Mouse (Mus musculus): ENCODE data around the gene Grasp.

Gene Grasp

GRCm38 (mm10) chr15:101181106-101181466 lies 42.9 kb upstream of the Grasp start:
- Histone ChIP-seq H3K4me3 (replicated peaks; ENCODE audit: low read length) (peak overlapping the region; percentile 56), H3K27me3 (ENCODE audit: insufficient read depth, low read length) (no peaks in the 10 kb centered on the region), H3K4me1 (replicated peaks; ENCODE audit: low read depth, low read length) (peaks cover 78% of the 10 kb centered on the region), H3K9me3 (ENCODE audit: low read length) (no peaks in the 10 kb centered on the region), H3K36me3 (ENCODE audit: insufficient read depth, low read length) (peaks cover 5% of the 10 kb centered on the region; the same call in 1 of the 2 replicates)
- TF ChIP-seq NANOG (IDR thresholded peaks at IDR 0.05; ENCODE audit: borderline replicate concordance, low read length) (peak; percentile 98), CTCF (conservative IDR thresholded peaks at IDR 0.05; ENCODE audit: low read length) (no peak), POU5F1 (IDR thresholded peaks at IDR 0.05; ENCODE audit: borderline replicate concordance, low read length) (no peak)

- Histone ChIP-seq H3K36me3 (ENCODE audit: insufficient read depth, low read length) (peaks cover 5% of the 10 kb centered on the region; the same call in 1 of the 2 replicates), H3K4me3 (replicated peaks; ENCODE audit: low read length) (peak overlapping the region; percentile 56), H3K27me3 (ENCODE audit: insufficient read depth, low read length) (no peaks in the 10 kb centered on the region), H3K4me1 (replicated peaks; ENCODE audit: low read depth, low read length) (peaks cover 74% of the 10 kb centered on the region), H3K9me3 (ENCODE audit: low read length) (no peaks in the 10 kb centered on the region)
- TF ChIP-seq NANOG (IDR thresholded peaks at IDR 0.05; ENCODE audit: borderline replicate concordance, low read length) (no peak), CTCF (conservative IDR thresholded peaks at IDR 0.05; ENCODE audit: low read length) (no peak), POU5F1 (IDR thresholded peaks at IDR 0.05; ENCODE audit: borderline replicate concordance, low read length) (no peak)
Observed at GRCm38 (mm10) chr15:101181500-101181899, 42.5 kb upstream of the Grasp start.

DNA sequence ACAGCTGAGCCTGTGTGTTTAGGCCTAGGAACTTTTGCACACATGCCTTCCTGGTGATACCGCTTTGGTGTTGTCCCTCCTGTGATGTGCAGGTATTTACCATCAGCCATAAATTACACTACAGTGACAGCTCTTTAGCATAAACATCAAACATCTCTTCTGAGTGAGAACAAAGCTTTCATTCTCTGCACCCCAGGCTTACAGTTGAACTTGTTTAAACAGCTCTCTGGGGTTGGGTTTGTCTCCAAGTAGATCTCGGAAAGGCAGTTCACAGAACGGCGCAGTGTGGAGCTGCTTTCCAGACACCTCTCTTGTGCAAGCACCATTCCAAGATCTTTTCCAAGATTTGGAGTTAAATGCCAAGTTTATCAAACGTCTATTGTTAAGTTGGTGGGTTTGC lies 41.3 kb upstream of the Grasp start:
- Histone ChIP-seq H3K9me3 (ENCODE audit: low read length) (no peaks in the 10 kb centered on the region), H3K4me1 (replicated peaks; ENCODE audit: low read depth, low read length) (peaks cover 63% of the 10 kb centered on the region), H3K4me3 (replicated peaks; ENCODE audit: low read length) (no peak overlapping the region), H3K27me3 (ENCODE audit: insufficient read depth, low read length) (no peaks in the 10 kb centered on the region), H3K36me3 (ENCODE audit: insufficient read depth, low read length) (peaks cover 12% of the 10 kb centered on the region; the same call in 1 of the 2 replicates)
- TF ChIP-seq CTCF (conservative IDR thresholded peaks at IDR 0.05; ENCODE audit: low read length) (no peak), POU5F1 (IDR thresholded peaks at IDR 0.05; ENCODE audit: borderline replicate concordance, low read length) (no peak), NANOG (IDR thresholded peaks at IDR 0.05; ENCODE audit: borderline replicate concordance, low read length) (no peak)

- H3K27me3 ChIP-seq (ENCODE audit: insufficient read depth, low read length), result no peaks in the 10 kb centered on the region
- H3K4me1 ChIP-seq (replicated peaks; ENCODE audit: low read depth, low read length), result peaks cover 47% of the 10 kb centered on the region
- H3K9me3 ChIP-seq (ENCODE audit: low read length), result no peaks in the 10 kb centered on the region
- H3K4me3 ChIP-seq (replicated peaks; ENCODE audit: low read length), result no peak overlapping the region
- H3K36me3 ChIP-seq (ENCODE audit: insufficient read depth, low read length), result peaks cover 12% of the 10 kb centered on the region; the same call in 1 of the 2 replicates
- TF ChIP-seq CTCF (conservative IDR thresholded peaks at IDR 0.05; ENCODE audit: low read length), result no peak
Observed at GRCm38 (mm10) chr15:101184300-101184699, 39.7 kb upstream of the Grasp start.

DNA sequence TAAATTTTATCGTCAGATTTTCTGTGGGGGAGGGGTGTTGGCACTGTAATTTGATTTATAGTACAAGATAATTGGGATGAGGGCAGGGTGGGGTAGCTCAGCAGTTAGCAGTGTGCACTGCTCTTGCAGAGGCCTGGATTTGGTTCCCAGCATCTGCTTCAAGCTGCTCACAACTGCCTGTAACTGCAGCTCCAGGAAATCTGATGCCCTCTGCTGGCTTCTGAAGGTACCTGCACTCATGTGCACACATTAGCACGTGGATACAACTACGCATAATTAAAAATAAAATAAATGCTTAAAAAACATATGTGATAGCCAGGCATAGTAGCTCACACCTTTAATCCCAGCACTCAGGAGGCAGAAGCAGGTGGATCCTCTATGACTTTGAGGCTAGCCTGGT lies 38.4 kb upstream of the Grasp start:
- Histone ChIP-seq H3K4me1 (replicated peaks; ENCODE audit: low read depth, low read length) (peaks cover 34% of the 10 kb centered on the region), H3K36me3 (ENCODE audit: insufficient read depth, low read length) (peaks cover 12% of the 10 kb centered on the region; the same call in 1 of the 2 replicates), H3K9me3 (ENCODE audit: low read length) (no peaks in the 10 kb centered on the region), H3K4me3 (replicated peaks; ENCODE audit: low read length) (no peak overlapping the region), H3K27me3 (ENCODE audit: insufficient read depth, low read length) (no peaks in the 10 kb centered on the region)
- TF ChIP-seq NANOG (IDR thresholded peaks at IDR 0.05; ENCODE audit: borderline replicate concordance, low read length) (no peak), CTCF (conservative IDR thresholded peaks at IDR 0.05; ENCODE audit: low read length) (peak; percentile 55), POU5F1 (IDR thresholded peaks at IDR 0.05; ENCODE audit: borderline replicate concordance, low read length) (no peak)

GRCm38 (mm10) chr15:101187907-101188306 lies 36.1 kb upstream of the Grasp start:
- no peak overlapping the region for H3K4me3 ChIP-seq (replicated peaks; ENCODE audit: low read length)
- no peaks in the 10 kb centered on the region for H3K9me3 ChIP-seq (ENCODE audit: low read length)
- TF ChIP-seq CTCF (conservative IDR thresholded peaks at IDR 0.05; ENCODE audit: low read length) (peak; percentile 29; the same call in 1 of the 2 replicates), POU5F1 (IDR thresholded peaks at IDR 0.05; ENCODE audit: borderline replicate concordance, low read length) (no peak), NANOG (IDR thresholded peaks at IDR 0.05; ENCODE audit: borderline replicate concordance, low read length) (no peak)
- H3K36me3 ChIP-seq (ENCODE audit: insufficient read depth, low read length), result peaks cover 12% of the 10 kb centered on the region; the same call in 1 of the 2 replicates
- no peaks in the 10 kb centered on the region for H3K27me3 ChIP-seq (ENCODE audit: insufficient read depth, low read length)
- H3K4me1 ChIP-seq (replicated peaks; ENCODE audit: low read depth, low read length), result peaks cover 30% of the 10 kb centered on the region

GRCm38 (mm10) chr15:101189981-101190761 lies 33.8 kb upstream of the Grasp start:
- no peaks in the 10 kb centered on the region for H3K9me3 ChIP-seq (ENCODE audit: low read length)
- TF ChIP-seq CTCF (conservative IDR thresholded peaks at IDR 0.05; ENCODE audit: low read length) (no peak), NANOG (IDR thresholded peaks at IDR 0.05; ENCODE audit: borderline replicate concordance, low read length) (no peak), POU5F1 (IDR thresholded peaks at IDR 0.05; ENCODE audit: borderline replicate concordance, low read length) (no peak)
- H3K4me3 ChIP-seq (replicated peaks; ENCODE audit: low read length), result no peak overlapping the region
- peaks cover 19% of the 10 kb centered on the region for H3K4me1 ChIP-seq (replicated peaks; ENCODE audit: low read depth, low read length)
- peaks cover 27% of the 10 kb centered on the region for H3K36me3 ChIP-seq (ENCODE audit: insufficient read depth, low read length)
- H3K27me3 ChIP-seq (ENCODE audit: insufficient read depth, low read length), result no peaks in the 10 kb centered on the region

GRCm38 (mm10) chr15:101190762-101191150 lies 33.2 kb upstream of the Grasp start:
- no peak overlapping the region for H3K4me3 ChIP-seq (replicated peaks; ENCODE audit: low read length)
- TF ChIP-seq NANOG (IDR thresholded peaks at IDR 0.05; ENCODE audit: borderline replicate concordance, low read length), result no peak
- no peak for TF ChIP-seq CTCF (conservative IDR thresholded peaks at IDR 0.05; ENCODE audit: low read length)
- no peak for TF ChIP-seq POU5F1 (IDR thresholded peaks at IDR 0.05; ENCODE audit: borderline replicate concordance, low read length)
- H3K4me1 ChIP-seq (replicated peaks; ENCODE audit: low read depth, low read length), result peaks cover 19% of the 10 kb centered on the region
- H3K36me3 ChIP-seq (ENCODE audit: insufficient read depth, low read length), result peaks cover 33% of the 10 kb centered on the region
- H3K9me3 ChIP-seq (ENCODE audit: low read length), result no peaks in the 10 kb centered on the region
- H3K27me3 ChIP-seq (ENCODE audit: insufficient read depth, low read length), result no peaks in the 10 kb centered on the region

All from E14TG2a.4 (cell line).